Mouse (Mus musculus): ENCODE measurements around the gene Ppp4r3a.

DNA sequence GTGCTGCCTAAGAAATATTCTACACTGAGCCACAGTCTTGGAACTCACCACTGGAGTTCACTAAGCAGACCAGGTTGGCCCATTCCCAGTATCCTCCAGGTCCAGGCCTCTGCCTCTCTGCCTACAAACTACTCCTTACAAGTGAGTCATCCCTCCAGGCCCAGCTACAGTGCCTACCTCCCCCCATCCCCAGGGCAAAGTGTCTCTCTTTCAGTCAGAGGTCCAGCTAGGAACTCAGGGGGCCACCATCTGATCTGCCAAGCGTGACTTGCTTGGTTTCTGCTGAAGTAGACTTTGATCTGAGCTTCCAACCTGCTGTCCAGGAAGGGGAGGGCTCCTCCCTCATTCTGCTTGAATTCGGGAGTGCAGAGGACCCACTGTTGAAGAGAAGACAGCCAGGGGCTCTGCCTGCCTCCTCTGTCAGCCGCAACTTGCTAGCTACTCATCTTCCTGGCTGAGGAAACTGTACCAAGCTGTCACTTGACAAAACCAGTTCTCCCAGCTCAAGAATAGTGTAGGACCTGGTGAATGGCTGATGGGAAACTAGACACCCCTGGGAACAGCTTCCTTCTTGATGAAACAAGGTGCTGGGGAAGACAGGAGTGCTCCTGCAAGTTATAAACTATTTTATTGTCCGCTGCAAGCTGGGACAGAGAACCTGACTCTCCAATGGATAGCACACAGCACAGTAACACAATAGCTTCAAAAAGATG, 80.5 kb downstream of the Ppp4r3a start:
- no peak for TF ChIP-seq GATA1 (IDR thresholded peaks at IDR 0.05; ENCODE audit: low read length)
- no peak for TF ChIP-seq TAL1 (IDR thresholded peaks at IDR 0.05; ENCODE audit: low read length)

Measured in erythroblast, embryonic 14.5 days (primary cell).